Mouse (Mus musculus) stomach, embryonic 14.5 days (tissue): Measurements from ENCODE around the gene Mrgprh. TPM values are rescaled to one million over a fixed set of nuclear protein-coding genes. Genes with fewer than 3 reads are reported as not detected.

Experiments used
- ATAC-seq: fragments of 200-750 bp; cut with Nextera tagmentation; 2 replicates; pipeline ENCODE4 v1.8.0; 2017; ENCODE audit warnings: low read depth, moderate TSS enrichment; ENCODE audit not compliant: insufficient number of reproducible peaks, insufficient read depth, low FRiP score
- H3K27ac ChIP-seq: fragments of 300-500 bp; sonication (generic); 2 replicates; pipeline ENCODE4 v1.5.1; 2014; ENCODE audit warnings: mild to moderate bottlenecking, low read length, moderate library complexity, mixed read lengths
- H3K27me3 ChIP-seq: fragments of 300-500 bp; sonication (generic); 2 replicates; pipeline ENCODE4 v1.6.1; 2014; ENCODE audit warnings: low read length, control low read depth, mixed read lengths; ENCODE audit not compliant: control insufficient read depth, insufficient read depth
- H3K36me3 ChIP-seq: fragments of 300-500 bp; sonication (generic); 2 replicates; pipeline ENCODE4 v1.6.1; 2014; ENCODE audit warnings: mild to moderate bottlenecking, control low read depth, low read length, moderate library complexity, mixed read lengths; ENCODE audit not compliant: control insufficient read depth, insufficient read depth
- H3K4me1 ChIP-seq: fragments of 300-500 bp; sonication (generic); 2 replicates; pipeline ENCODE4 v1.6.1; 2014; ENCODE audit warnings: low read length, control low read depth, mixed read lengths; ENCODE audit not compliant: control insufficient read depth, insufficient read depth
- H3K4me2 ChIP-seq: fragments of 300-500 bp; sonication (generic); replicated peaks from 2 replicates; pipeline ENCODE4 v1.6.1; 2014; ENCODE audit warnings: low read depth, low read length, control low read depth
- H3K4me3 ChIP-seq: fragments of 300-500 bp; sonication (generic); 2 replicates; pipeline ENCODE4 v1.5.1; 2014; ENCODE audit warnings: low read depth, low read length, control low read depth
- H3K9ac ChIP-seq: fragments of 300-500 bp; sonication (generic); replicated peaks from 2 replicates; pipeline ENCODE4 v1.6.1; 2014; ENCODE audit warnings: low read depth, mild to moderate bottlenecking, control low read depth, low read length, moderate library complexity, mixed read lengths
- H3K9me3 ChIP-seq: fragments of 300-500 bp; sonication (generic); 2 replicates; pipeline ENCODE4 v1.6.1; 2016; ENCODE audit warnings: low read depth, low read length, control low read depth; ENCODE audit not compliant: control insufficient read depth
- WGBS: fragments of 180-500 bp; shearing (Covaris S2); extraction: QIAGEN DNeasy Blood & Tissue Kit; methylation state at CpG from one replicate; pipeline ENCODE4 v1.1.7; 2014; 5-methylcytosine and 5-hydroxymethylcytosine counted together
- polyA plus RNA-seq: library from polyadenylated mRNA; unstranded; fragments of >200 nt; fragmentation: Nextera tagmentation; extraction: Ambion mirVana; gene quantifications from 2 replicates; pipeline ENCODE4 v1.2.1, GENCODE M21; 2014

The Mrgprh gene
- not detected in 2 replicates for polyA plus RNA-seq

GRCm38 (mm10) chr17:12875734-12876133 lies at the start of gene Mrgprh:
Gene Mrgprh (plus strand): TSS chr17:12876034.
- no peak within 1 kb of the TSS for H3K9ac ChIP-seq
- 77% methylated on average over 5 of the region's 5 CpGs for WGBS
- H3K36me3 ChIP-seq = no peaks in the 10 kb centered on the region
- H3K4me1 ChIP-seq = no peaks in the 10 kb centered on the region
- H3K9me3 ChIP-seq = no peaks in the 10 kb centered on the region
- H3K27ac ChIP-seq = no peak within 1 kb of the TSS
- no peak within 1 kb of the TSS for H3K4me2 ChIP-seq
- no peaks in the 10 kb centered on the region for H3K27me3 ChIP-seq
- ATAC-seq = no peak
- H3K4me3 ChIP-seq = no peak within 1 kb of the TSS

GRCm38 (mm10) chr17:12830351-12830750 lies 45.5 kb upstream of the Mrgprh start:
- H3K27ac ChIP-seq = no peak overlapping the region
- WGBS = 71% methylated on average over 5 of the region's 5 CpGs
- H3K4me3 ChIP-seq = no peak overlapping the region
- H3K4me2 ChIP-seq = no peak overlapping the region
- no peaks in the 10 kb centered on the region for H3K36me3 ChIP-seq
- no peak for ATAC-seq
- no peak overlapping the region for H3K9ac ChIP-seq
- H3K9me3 ChIP-seq = no peaks in the 10 kb centered on the region
- no peaks in the 10 kb centered on the region for H3K4me1 ChIP-seq
- H3K27me3 ChIP-seq = no peaks in the 10 kb centered on the region

DNA sequence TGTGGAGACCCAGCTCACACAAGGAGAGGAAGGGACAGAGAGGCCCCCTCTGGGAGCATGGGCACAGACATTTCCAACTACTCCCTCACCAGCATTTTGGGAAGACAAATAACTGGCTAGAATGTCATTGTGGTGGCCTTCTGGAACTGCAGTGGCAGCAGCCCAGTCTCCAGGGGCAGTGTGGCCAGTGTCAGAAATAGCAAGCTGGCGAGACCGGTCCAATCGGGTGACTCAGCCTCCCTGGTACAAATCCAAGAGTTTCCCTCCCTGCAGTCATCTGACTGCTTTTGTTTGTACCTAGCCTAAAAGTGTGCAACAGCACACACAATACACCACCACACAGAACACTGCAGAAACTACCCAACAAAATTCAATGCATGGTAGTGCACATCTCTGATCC lies 43.6 kb upstream of the Mrgprh start:
- H3K27me3 ChIP-seq = no peaks in the 10 kb centered on the region
- no peak overlapping the region for H3K4me2 ChIP-seq
- no peak overlapping the region for H3K9ac ChIP-seq
- H3K9me3 ChIP-seq = no peaks in the 10 kb centered on the region
- H3K4me3 ChIP-seq = no peak overlapping the region
- no peaks in the 10 kb centered on the region for H3K4me1 ChIP-seq
- 91% methylated on average over 3 of the region's 3 CpGs for WGBS
- no peaks in the 10 kb centered on the region for H3K36me3 ChIP-seq
- ATAC-seq = no peak
- no peak overlapping the region for H3K27ac ChIP-seq

GRCm38 (mm10) chr17:12832657-12833056 lies 43.2 kb upstream of the Mrgprh start:
- H3K27me3 ChIP-seq = no peaks in the 10 kb centered on the region
- no peaks in the 10 kb centered on the region for H3K9me3 ChIP-seq
- H3K36me3 ChIP-seq = no peaks in the 10 kb centered on the region
- no peak overlapping the region for H3K4me2 ChIP-seq
- WGBS = 91% methylated on average over 4 of the region's 4 CpGs
- ATAC-seq = 0 out of 2 replicates have a peak, but pooled peaks have one; percentile 19
- H3K4me3 ChIP-seq = no peak overlapping the region
- no peak overlapping the region for H3K9ac ChIP-seq
- no peaks in the 10 kb centered on the region for H3K4me1 ChIP-seq
- H3K27ac ChIP-seq = no peak overlapping the region

DNA sequence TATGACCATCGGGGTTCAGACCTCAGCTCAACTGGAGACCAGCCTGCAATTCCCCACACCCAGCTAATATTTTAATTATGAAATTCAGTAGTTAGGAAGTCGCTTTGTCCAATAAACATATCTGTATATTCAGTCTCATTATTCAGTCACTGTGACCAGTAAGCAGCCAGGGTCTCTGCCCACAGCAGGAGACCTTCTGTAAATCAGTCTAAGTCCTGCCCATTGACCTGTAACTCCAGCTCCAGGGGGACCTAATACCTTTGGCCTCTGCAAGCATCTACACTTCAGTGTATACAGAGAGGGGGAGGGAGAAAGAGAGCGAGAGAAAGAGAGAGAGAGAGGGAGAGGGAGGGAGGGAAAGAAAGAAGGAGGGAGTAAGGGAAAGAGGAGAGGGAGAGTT lies 41.5 kb upstream of the Mrgprh start:
- H3K27ac ChIP-seq = no peak overlapping the region
- no peak overlapping the region for H3K4me3 ChIP-seq
- 78% methylated on average over 3 of the region's 3 CpGs for WGBS
- H3K4me1 ChIP-seq = no peaks in the 10 kb centered on the region
- H3K9me3 ChIP-seq = no peaks in the 10 kb centered on the region
- H3K27me3 ChIP-seq = no peaks in the 10 kb centered on the region
- H3K36me3 ChIP-seq = no peaks in the 10 kb centered on the region
- no peak overlapping the region for H3K4me2 ChIP-seq
- no peak for ATAC-seq
- H3K9ac ChIP-seq = no peak overlapping the region

DNA sequence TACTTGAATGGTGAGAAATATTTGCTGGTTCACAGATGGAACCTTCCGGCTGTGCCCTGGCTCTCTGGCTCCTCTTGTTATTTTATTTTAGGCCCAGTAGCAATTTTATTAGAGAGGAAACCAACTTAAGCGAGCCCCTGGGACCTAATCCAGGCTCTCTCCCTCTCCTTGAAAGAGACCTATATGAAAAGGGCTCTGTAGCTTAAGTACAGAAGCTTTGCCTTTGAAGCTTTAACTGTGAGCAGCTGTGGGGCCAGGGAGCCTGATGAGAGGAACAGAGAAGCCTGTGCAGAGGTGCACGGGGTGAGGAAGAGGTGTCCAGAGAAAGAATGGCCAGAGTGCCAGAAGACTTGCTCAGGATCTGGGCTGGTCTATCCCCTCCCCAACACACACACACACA lies 41.0 kb upstream of the Mrgprh start:
- Histone ChIP-seq H3K9ac (no peak overlapping the region), H3K4me1 (no peaks in the 10 kb centered on the region), H3K4me2 (no peak overlapping the region), H3K36me3 (no peaks in the 10 kb centered on the region), H3K9me3 (no peaks in the 10 kb centered on the region), H3K4me3 (no peak overlapping the region), H3K27me3 (no peaks in the 10 kb centered on the region), H3K27ac (no peak overlapping the region)
- 66% methylated on average over 3 of the region's 3 CpGs for whole genome bisulfite sequencing
- ATAC-seq = no peak

DNA sequence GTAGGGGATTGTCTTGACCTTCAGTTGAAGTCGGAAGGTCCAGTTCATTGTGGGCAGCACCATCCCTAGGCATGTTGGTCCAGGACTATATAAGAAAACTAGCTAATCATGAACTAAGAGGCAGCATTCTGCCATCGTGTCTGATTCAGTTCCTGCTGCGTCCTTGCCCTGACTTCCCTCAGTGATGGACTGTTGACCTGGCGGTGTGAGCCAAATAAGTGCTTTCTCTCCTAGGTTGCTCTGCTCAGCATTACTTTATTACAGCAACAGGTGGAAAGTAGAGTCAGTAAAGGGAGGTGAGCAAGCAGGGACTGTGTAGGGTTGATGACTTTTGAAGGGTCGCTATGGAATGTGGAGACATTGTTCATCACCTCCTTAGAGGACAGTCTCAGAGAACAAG lies 40.1 kb upstream of the Mrgprh start:
- H3K27ac ChIP-seq = no peak overlapping the region

GRCm38 (mm10) chr17:12839475-12840267 lies 36.2 kb upstream of the Mrgprh start:
- no peak for ATAC-seq
- WGBS = 68% methylated on average over 10 of the region's 10 CpGs
- H3K27ac ChIP-seq = no peak overlapping the region

More for the DNA sequence above, 40.1 kb upstream of the Mrgprh start:
- 89% methylated on average over 5 of the region's 5 CpGs for WGBS
- Histone ChIP-seq H3K4me2 (no peak overlapping the region), H3K4me3 (no peak overlapping the region), H3K27me3 (no peaks in the 10 kb centered on the region), H3K4me1 (no peaks in the 10 kb centered on the region), H3K9me3 (no peaks in the 10 kb centered on the region), H3K9ac (no peak overlapping the region), H3K36me3 (no peaks in the 10 kb centered on the region)
- no peak for ATAC-seq

DNA sequence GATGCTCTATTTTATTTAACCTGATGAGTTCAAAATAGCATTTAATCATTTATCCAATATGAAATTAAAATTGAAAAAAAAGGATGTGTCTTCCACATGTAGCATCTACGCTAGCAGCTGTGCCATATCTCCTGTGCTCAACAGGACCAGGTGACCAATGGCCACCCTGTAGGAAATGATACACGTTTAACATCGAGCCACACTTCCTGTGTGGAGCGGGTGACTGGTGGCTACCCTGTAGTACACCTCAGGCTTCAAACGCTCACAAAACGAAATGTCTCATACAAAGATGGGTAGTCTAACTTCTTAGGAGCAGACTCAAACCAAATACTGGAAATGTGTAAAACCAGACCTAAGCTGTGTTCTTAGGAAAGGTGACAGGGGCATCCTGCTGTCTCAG lies 32.0 kb upstream of the Mrgprh start:
- Histone ChIP-seq H3K4me2 (no peak overlapping the region), H3K4me1 (peaks cover 4% of the 10 kb centered on the region; the same call in 1 of the 2 replicates), H3K27ac (peak overlapping the region; percentile 52; the same call in 1 of the 2 replicates), H3K27me3 (no peaks in the 10 kb centered on the region), H3K9me3 (no peaks in the 10 kb centered on the region), H3K9ac (no peak overlapping the region), H3K4me3 (no peak overlapping the region), H3K36me3 (no peaks in the 10 kb centered on the region)
- WGBS = 70% methylated on average over 6 of the region's 6 CpGs
- ATAC-seq = no peak

More at GRCm38 (mm10) chr17:12839475-12840267, 36.2 kb upstream of the Mrgprh start:
- Histone ChIP-seq H3K4me1 (no peaks in the 10 kb centered on the region), H3K4me3 (no peak overlapping the region), H3K9me3 (no peaks in the 10 kb centered on the region), H3K36me3 (no peaks in the 10 kb centered on the region), H3K9ac (no peak overlapping the region), H3K27me3 (no peaks in the 10 kb centered on the region), H3K4me2 (no peak overlapping the region)
